Mouse (Mus musculus) stomach, embryonic 14.5 days (tissue): ENCODE results near the gene Rnf20. TPM values are rescaled to one million over a fixed set of nuclear protein-coding genes. Genes with fewer than 3 reads are reported as not detected.

Source experiments
- ATAC-seq: fragments of 200-750 bp; cut with Nextera tagmentation; 2 replicates; pipeline ENCODE4 v1.8.0; 2017; ENCODE audit warnings: low read depth, moderate TSS enrichment; ENCODE audit not compliant: insufficient number of reproducible peaks, insufficient read depth, low FRiP score
- H3K27ac ChIP-seq: fragments of 300-500 bp; sonication (generic); 2 replicates; pipeline ENCODE4 v1.5.1; 2014; ENCODE audit warnings: mild to moderate bottlenecking, low read length, moderate library complexity, mixed read lengths
- H3K27me3 ChIP-seq: fragments of 300-500 bp; sonication (generic); 2 replicates; pipeline ENCODE4 v1.6.1; 2014; ENCODE audit warnings: low read length, control low read depth, mixed read lengths; ENCODE audit not compliant: control insufficient read depth, insufficient read depth
- H3K36me3 ChIP-seq: fragments of 300-500 bp; sonication (generic); 2 replicates; pipeline ENCODE4 v1.6.1; 2014; ENCODE audit warnings: mild to moderate bottlenecking, control low read depth, low read length, moderate library complexity, mixed read lengths; ENCODE audit not compliant: control insufficient read depth, insufficient read depth
- H3K4me1 ChIP-seq: fragments of 300-500 bp; sonication (generic); 2 replicates; pipeline ENCODE4 v1.6.1; 2014; ENCODE audit warnings: low read length, control low read depth, mixed read lengths; ENCODE audit not compliant: control insufficient read depth, insufficient read depth
- H3K4me2 ChIP-seq: fragments of 300-500 bp; sonication (generic); replicated peaks from 2 replicates; pipeline ENCODE4 v1.6.1; 2014; ENCODE audit warnings: low read depth, low read length, control low read depth
- H3K4me3 ChIP-seq: fragments of 300-500 bp; sonication (generic); 2 replicates; pipeline ENCODE4 v1.5.1; 2014; ENCODE audit warnings: low read depth, low read length, control low read depth
- H3K9ac ChIP-seq: fragments of 300-500 bp; sonication (generic); replicated peaks from 2 replicates; pipeline ENCODE4 v1.6.1; 2014; ENCODE audit warnings: low read depth, mild to moderate bottlenecking, control low read depth, low read length, moderate library complexity, mixed read lengths
- H3K9me3 ChIP-seq: fragments of 300-500 bp; sonication (generic); 2 replicates; pipeline ENCODE4 v1.6.1; 2016; ENCODE audit warnings: low read depth, low read length, control low read depth; ENCODE audit not compliant: control insufficient read depth
- WGBS: fragments of 180-500 bp; shearing (Covaris S2); extraction: QIAGEN DNeasy Blood & Tissue Kit; methylation state at CpG from one replicate; pipeline ENCODE4 v1.1.7; 2014; 5-methylcytosine and 5-hydroxymethylcytosine counted together
- polyA plus RNA-seq: library from polyadenylated mRNA; unstranded; fragments of >200 nt; fragmentation: Nextera tagmentation; extraction: Ambion mirVana; gene quantifications from 2 replicates; pipeline ENCODE4 v1.2.1, GENCODE M21; 2014

Rnf20 gene
- polyA plus RNA-seq, 1 experiment from 2014 or later: 59.6 TPM

- H3K9ac ChIP-seq: no peak overlapping the region
- H3K36me3 ChIP-seq: no peaks in the 10 kb centered on the region
- no peaks in the 10 kb centered on the region for H3K9me3 ChIP-seq
- no peaks in the 10 kb centered on the region for H3K4me1 ChIP-seq
- no peak overlapping the region for H3K4me2 ChIP-seq
- under 1% methylated on average over 3 of the region's 3 CpGs for WGBS
- H3K4me3 ChIP-seq: no peak overlapping the region
- ATAC-seq: no peak
- no peaks in the 10 kb centered on the region for H3K27me3 ChIP-seq
- H3K27ac ChIP-seq: no peak overlapping the region
Observed at GRCm38 (mm10) chr4:49626973-49627372, 4.8 kb upstream of the Rnf20 start.

- Histone ChIP-seq H3K4me1 (0 out of 2 replicates have a peak, but pooled peaks cover 3% of the 10 kb centered on the region), H3K9ac (no peak overlapping the region), H3K27me3 (no peaks in the 10 kb centered on the region), H3K36me3 (no peaks in the 10 kb centered on the region), H3K9me3 (no peaks in the 10 kb centered on the region), H3K27ac (no peak overlapping the region), H3K4me2 (no peak overlapping the region), H3K4me3 (no peak overlapping the region)
- 79% methylated on average over 5 of the region's 5 CpGs for WGBS
- ATAC-seq: no peak
Observed at GRCm38 (mm10) chr4:49628941-49629340, 2.9 kb upstream of the Rnf20 start.

DNA sequence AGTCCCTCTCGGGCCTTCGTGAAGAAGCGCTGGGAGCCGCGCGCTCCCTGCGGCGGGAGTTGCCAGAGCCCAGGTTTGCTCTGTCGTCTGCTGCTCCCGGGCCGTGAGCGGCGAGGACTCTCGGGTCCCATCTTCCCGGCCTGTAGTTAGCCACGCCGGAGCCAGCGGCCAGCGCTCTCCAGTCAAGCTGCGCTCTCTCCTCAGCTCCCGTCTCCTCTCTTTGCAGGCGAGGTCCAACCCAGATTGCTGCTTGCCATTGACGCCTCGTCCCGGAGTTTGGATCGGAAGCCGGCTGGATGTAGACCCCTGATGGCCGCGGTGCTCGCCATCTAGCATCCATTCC lies 304 bp downstream of the Rnf20 start:
- peak overlapping the region; percentile 85 for H3K27ac ChIP-seq
- H3K9ac ChIP-seq: peak overlapping the region; percentile 80
- H3K27me3 ChIP-seq: no peaks in the 10 kb centered on the region
- WGBS: under 1% methylated on average over 30 of the region's 30 CpGs
- peak; percentile 71 for ATAC-seq
- H3K4me3 ChIP-seq: peak overlapping the region; percentile 87
- H3K4me1 ChIP-seq: 0 out of 2 replicates have a peak, but pooled peaks cover 3% of the 10 kb centered on the region
- peak overlapping the region; percentile 75 for H3K4me2 ChIP-seq
- peaks cover 28% of the 10 kb centered on the region; the same call in 1 of the 2 replicates for H3K36me3 ChIP-seq
- H3K9me3 ChIP-seq: no peaks in the 10 kb centered on the region

DNA sequence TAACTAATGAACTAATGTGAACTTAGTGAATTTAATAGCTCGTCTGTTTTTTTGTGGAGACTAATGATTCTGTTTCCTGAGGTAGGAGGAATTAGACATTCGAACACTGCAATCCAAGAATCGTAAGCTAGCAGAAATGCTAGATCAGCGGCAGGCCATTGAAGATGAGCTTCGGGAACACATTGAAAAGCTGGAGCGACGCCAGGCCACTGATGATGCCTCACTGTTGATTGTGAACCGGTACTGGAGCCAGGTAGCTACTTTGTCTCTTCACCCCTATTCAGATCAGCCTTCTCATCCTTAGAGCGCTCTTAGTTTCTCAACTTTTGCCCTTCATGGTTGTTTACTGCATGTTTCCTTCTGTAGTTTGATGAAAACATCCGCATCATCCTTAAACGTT lies 6.0 kb downstream of the Rnf20 start:
- ATAC-seq: no peak
- no peak overlapping the region for H3K4me2 ChIP-seq

GRCm38 (mm10) chr4:49639913-49640312 lies 8.1 kb downstream of the Rnf20 start:
- 57% methylated on average over 2 of the region's 2 CpGs for WGBS

More for the DNA sequence above, 6.0 kb downstream of the Rnf20 start:
- no peaks in the 10 kb centered on the region for H3K9me3 ChIP-seq
- H3K36me3 ChIP-seq: peaks cover 61% of the 10 kb centered on the region
- H3K4me1 ChIP-seq: 0 out of 2 replicates have a peak, but pooled peaks cover 3% of the 10 kb centered on the region
- H3K27me3 ChIP-seq: no peaks in the 10 kb centered on the region
- no peak overlapping the region for H3K4me3 ChIP-seq
- no peak overlapping the region for H3K27ac ChIP-seq
- WGBS: 93% methylated on average over 11 of the region's 11 CpGs
- no peak overlapping the region for H3K9ac ChIP-seq

DNA sequence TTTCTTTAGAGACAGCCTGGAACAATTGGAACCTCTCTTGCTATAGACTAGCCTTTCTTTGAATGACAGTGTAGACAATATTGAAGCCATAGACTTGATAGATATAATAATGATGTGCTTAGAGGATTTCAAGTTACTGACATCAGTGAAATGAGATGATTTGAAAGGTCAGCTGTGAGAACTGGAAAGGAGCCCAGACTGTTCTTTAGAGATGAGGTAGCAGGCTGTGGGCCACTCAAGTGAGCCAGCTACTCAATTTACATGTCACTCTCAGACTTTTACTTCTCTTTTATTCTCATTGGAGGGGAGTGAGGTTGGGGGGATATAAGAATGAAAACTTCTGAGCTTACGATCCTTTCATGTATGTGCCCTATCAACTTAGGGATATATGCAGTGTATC lies 27.6 kb downstream of the Rnf20 start:
- Histone ChIP-seq H3K9me3 (no peaks in the 10 kb centered on the region), H3K9ac (no peak overlapping the region), H3K4me3 (no peak overlapping the region), H3K27me3 (no peaks in the 10 kb centered on the region), H3K27ac (no peak overlapping the region), H3K4me2 (no peak overlapping the region), H3K4me1 (no peaks in the 10 kb centered on the region), H3K36me3 (peaks cover 44% of the 10 kb centered on the region)
- ATAC-seq: no peak
- whole genome bisulfite sequencing: 80% methylated on average over 1 of the region's 1 CpGs

More at GRCm38 (mm10) chr4:49639913-49640312, 8.1 kb downstream of the Rnf20 start:
- Histone ChIP-seq H3K36me3 (peaks cover 64% of the 10 kb centered on the region), H3K9ac (no peak overlapping the region), H3K4me2 (no peak overlapping the region), H3K27ac (no peak overlapping the region), H3K4me1 (no peaks in the 10 kb centered on the region), H3K9me3 (no peaks in the 10 kb centered on the region), H3K27me3 (no peaks in the 10 kb centered on the region), H3K4me3 (no peak overlapping the region)
- ATAC-seq: no peak

DNA sequence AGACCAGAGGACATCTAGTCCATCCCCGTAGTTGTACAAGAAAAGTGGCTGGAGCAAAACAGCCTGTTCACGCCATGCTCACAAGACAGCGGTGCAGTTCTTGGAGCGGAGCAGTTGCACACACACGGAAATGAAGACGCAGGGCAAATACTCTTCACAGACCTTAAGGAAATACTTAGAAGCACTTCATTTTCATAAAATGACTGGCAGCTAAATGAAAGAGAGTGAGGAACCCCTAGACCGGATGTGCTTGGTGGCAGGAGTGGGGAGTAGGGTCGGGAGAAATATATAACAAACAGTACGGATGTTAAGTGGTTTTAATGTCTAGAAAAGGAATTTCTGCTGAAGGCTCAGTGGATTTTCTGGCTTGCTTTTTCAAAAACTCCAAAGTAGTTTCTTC lies 29.9 kb downstream of the Rnf20 start:
- H3K36me3 ChIP-seq: peaks cover 26% of the 10 kb centered on the region
- ATAC-seq: no peak

GRCm38 (mm10) chr4:49662231-49662630 lies 30.4 kb downstream of the Rnf20 start:
- ATAC-seq: no peak
- H3K9me3 ChIP-seq: no peaks in the 10 kb centered on the region
- H3K27me3 ChIP-seq: no peaks in the 10 kb centered on the region
- H3K9ac ChIP-seq: no peak overlapping the region
- no peak overlapping the region for H3K4me2 ChIP-seq
- 90% methylated on average over 4 of the region's 4 CpGs for whole genome bisulfite sequencing
- H3K4me1 ChIP-seq: no peaks in the 10 kb centered on the region
- H3K4me3 ChIP-seq: no peak overlapping the region
- no peak overlapping the region for H3K27ac ChIP-seq
- peaks cover 21% of the 10 kb centered on the region for H3K36me3 ChIP-seq

More for the DNA sequence above, 29.9 kb downstream of the Rnf20 start:
- Histone ChIP-seq H3K4me2 (no peak overlapping the region), H3K27me3 (no peaks in the 10 kb centered on the region), H3K9me3 (no peaks in the 10 kb centered on the region), H3K9ac (no peak overlapping the region), H3K4me3 (no peak overlapping the region), H3K4me1 (no peaks in the 10 kb centered on the region), H3K27ac (no peak overlapping the region)
- WGBS: 95% methylated on average over 9 of the region's 9 CpGs

DNA sequence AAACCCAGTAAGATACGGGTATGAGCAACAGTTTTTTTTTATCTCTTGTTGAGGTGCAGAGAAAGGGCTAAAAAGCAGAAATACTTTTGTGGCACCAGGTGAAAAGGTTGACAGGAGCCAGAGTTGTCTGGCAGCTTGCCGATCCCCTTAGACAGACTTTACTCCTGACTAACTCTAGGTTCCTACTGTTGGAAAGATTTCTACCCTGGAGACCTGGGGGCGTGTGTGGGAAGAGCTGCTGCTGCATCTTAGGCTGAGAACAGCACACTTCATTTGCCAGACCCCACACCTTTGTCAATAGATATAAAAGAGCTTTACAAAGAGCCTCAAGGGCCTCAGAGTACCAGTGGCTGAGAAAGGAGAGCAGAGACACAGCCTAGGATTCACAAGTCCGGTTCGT lies 33.0 kb downstream of the Rnf20 start:
- no peaks in the 10 kb centered on the region for H3K9me3 ChIP-seq
- H3K36me3 ChIP-seq: peaks cover 9% of the 10 kb centered on the region
- H3K4me1 ChIP-seq: no peaks in the 10 kb centered on the region
- H3K4me2 ChIP-seq: no peak overlapping the region
- H3K27ac ChIP-seq: no peak overlapping the region
- no peaks in the 10 kb centered on the region for H3K27me3 ChIP-seq
- no peak for ATAC-seq
- H3K4me3 ChIP-seq: no peak overlapping the region
- H3K9ac ChIP-seq: no peak overlapping the region
- 87% methylated on average over 5 of the region's 5 CpGs for whole genome bisulfite sequencing
